Mouse (Mus musculus) bone marrow macrophage, adult 2 months (primary cell): ENCODE results near the gene C1galt1. TPM values are rescaled to one million over a fixed set of nuclear protein-coding genes. Genes with fewer than 3 reads are reported as not detected.
A peak's percentile ranks its signal among the peaks of the same experiment; 100 is the strongest.

ENCODE experiments used
- H3K27ac ChIP-seq: 2 replicates; pipeline ENCODE4 v1.5.1; 2012; ENCODE audit warnings: low read depth, low read length; ENCODE audit not compliant: insufficient read depth
- H3K4me1 ChIP-seq: 2 replicates; pipeline ENCODE4 v1.6.1; 2012; ENCODE audit warnings: low read length; ENCODE audit not compliant: control insufficient read depth, insufficient read depth
- H3K4me3 ChIP-seq: 2 replicates; pipeline ENCODE4 v1.5.1; 2012; ENCODE audit warnings: mild to moderate bottlenecking, low read length, moderate library complexity; ENCODE audit not compliant: insufficient read depth
- CTCF ChIP-seq: IDR thresholded peaks from 2 replicates; pipeline ENCODE4 v1.5.1; 2012; ENCODE audit warnings: low read depth, mild to moderate bottlenecking, low read length, moderate library complexity
- POLR2A ChIP-seq: IDR thresholded peaks from 2 replicates; pipeline ENCODE4 v1.6.1; 2012; ENCODE audit warnings: mild to moderate bottlenecking, low read depth, low read length, borderline replicate concordance
- polyA plus RNA-seq: library from polyadenylated mRNA; stranded (reverse); fragments of >200 nt; gene quantifications from 2 replicates; pipeline ENCODE4 v1.2.4, GENCODE M21; 2012; ENCODE audit not compliant: missing spikeins, insufficient read depth, insufficient read length

The C1galt1 gene
- polyA plus RNA-seq, 1 experiment: 14.2 TPM

- TF ChIP-seq CTCF: no peak
- peaks cover 16% of the 10 kb centered on the region for H3K4me1 ChIP-seq
- no peak overlapping the region for H3K27ac ChIP-seq
- peak overlapping the region; percentile 72 for H3K4me3 ChIP-seq
Measured at GRCm38 (mm10) chr6:7844412-7844801, 235 bp upstream of the C1galt1 start.

GRCm38 (mm10) chr6:7845680-7846017, 1.0 kb downstream of the C1galt1 start:
- Histone ChIP-seq H3K27ac (no peak overlapping the region), H3K4me1 (peaks cover 16% of the 10 kb centered on the region), H3K4me3 (peak overlapping the region; percentile 72)
- no peak for TF ChIP-seq CTCF
- no peak for TF ChIP-seq POLR2A

DNA sequence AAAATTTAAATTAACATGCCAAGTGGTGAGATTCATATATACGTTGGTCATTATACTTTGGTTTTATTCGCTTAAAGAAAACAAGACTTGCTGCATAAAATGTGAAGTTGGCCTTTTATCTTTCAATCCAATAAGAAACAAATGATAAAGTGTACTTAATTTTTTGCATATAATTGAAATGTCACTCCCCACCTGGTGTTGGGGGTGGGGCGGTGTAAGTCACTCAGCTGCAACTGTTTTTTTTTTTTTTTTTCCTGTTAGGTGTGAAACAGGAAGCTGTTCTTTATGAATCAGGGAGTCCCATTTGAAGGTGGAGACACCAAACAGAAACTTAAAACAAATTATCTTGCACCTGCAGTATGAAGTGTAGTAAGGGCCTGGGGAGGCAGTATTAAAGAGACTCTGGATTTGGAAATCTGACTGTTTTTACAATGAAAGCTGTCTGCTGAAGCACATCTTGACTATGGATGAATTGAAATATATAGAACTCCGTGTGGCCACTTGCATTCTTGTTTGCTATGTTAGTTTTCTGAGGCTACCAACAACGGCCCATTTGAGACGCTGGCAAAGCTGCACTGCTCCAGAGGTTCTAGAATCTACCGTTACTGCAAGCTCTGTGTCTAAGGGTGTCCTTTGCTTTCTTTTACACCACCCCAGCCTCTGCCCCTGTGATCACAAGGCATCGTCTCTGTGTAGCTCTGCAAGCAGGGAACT, 2.2 kb downstream of the C1galt1 start:
- Histone ChIP-seq H3K4me3 (no peak overlapping the region), H3K27ac (no peak overlapping the region)

GRCm38 (mm10) chr6:7847890-7848508, 3.4 kb downstream of the C1galt1 start:
- Histone ChIP-seq H3K4me1 (peaks cover 16% of the 10 kb centered on the region), H3K4me3 (no peak overlapping the region), H3K27ac (no peak overlapping the region)
- TF ChIP-seq POLR2A (no peak), CTCF (no peak)

More for the DNA sequence above, 2.2 kb downstream of the C1galt1 start:
- TF ChIP-seq POLR2A (no peak), CTCF (no peak)
- H3K4me1 ChIP-seq: peaks cover 16% of the 10 kb centered on the region

DNA sequence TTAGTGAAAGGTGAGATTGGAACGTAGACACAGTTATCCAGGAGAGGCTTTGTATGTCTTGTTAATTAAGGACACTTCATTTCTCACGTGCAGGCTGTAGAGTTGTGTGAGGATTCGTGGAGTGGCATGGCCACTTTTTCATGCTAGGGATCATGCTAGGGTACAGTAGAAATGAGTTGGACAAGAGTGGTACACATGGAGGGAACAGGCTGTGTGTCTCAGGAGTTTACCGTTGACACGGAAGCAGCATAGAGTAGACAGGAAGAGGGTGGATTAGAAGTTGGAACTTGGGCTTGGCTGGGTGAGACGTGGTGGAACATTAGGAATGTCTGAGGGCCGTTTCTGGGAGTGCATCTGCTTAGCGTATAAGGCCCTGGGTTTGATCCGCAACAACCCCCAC, 4.1 kb downstream of the C1galt1 start:
- no peak overlapping the region for H3K27ac ChIP-seq
- TF ChIP-seq POLR2A: no peak
- H3K4me1 ChIP-seq: peaks cover 16% of the 10 kb centered on the region
- H3K4me3 ChIP-seq: no peak overlapping the region

- no peak for TF ChIP-seq CTCF
- TF ChIP-seq POLR2A: no peak
- no peak overlapping the region for H3K27ac ChIP-seq
- no peak overlapping the region for H3K4me3 ChIP-seq
- H3K4me1 ChIP-seq: peaks cover 16% of the 10 kb centered on the region
Measured at GRCm38 (mm10) chr6:7851036-7851435, 6.4 kb downstream of the C1galt1 start.

- no peak overlapping the region for H3K4me3 ChIP-seq
- TF ChIP-seq POLR2A (no peak), CTCF (no peak)
- H3K27ac ChIP-seq: no peak overlapping the region
- H3K4me1 ChIP-seq: peaks cover 6% of the 10 kb centered on the region
Measured at GRCm38 (mm10) chr6:7852919-7853318, 8.3 kb downstream of the C1galt1 start.

DNA sequence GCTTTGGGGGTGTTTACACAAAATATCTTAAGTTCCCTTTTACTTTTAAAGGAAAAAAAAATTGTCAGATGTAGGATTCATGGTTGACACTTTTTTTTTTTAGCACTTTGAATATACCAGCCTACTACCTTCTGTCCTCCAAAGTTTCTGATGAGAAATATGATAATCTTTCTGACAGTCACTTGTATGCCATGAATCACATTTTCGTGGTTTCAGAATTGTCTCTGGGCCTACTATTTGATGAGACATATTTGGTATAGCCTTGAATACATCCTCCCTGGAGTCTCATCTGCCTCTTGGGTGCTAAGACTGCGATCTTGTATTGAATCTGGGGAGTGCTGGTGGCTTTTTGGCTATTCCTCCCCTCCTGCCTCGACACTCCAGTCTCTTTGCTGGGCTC, 8.8 kb downstream of the C1galt1 start:
- no peak overlapping the region for H3K4me3 ChIP-seq
- H3K4me1 ChIP-seq: peaks cover 3% of the 10 kb centered on the region; the same call in 1 of the 2 replicates
- no peak for TF ChIP-seq CTCF
- TF ChIP-seq POLR2A: no peak
- H3K27ac ChIP-seq: no peak overlapping the region

- H3K4me1 ChIP-seq: peaks cover 3% of the 10 kb centered on the region; the same call in 1 of the 2 replicates
- TF ChIP-seq POLR2A (no peak), CTCF (no peak)
- no peak overlapping the region for H3K4me3 ChIP-seq
- H3K27ac ChIP-seq: no peak overlapping the region
Measured at GRCm38 (mm10) chr6:7856682-7857290, 12.1 kb downstream of the C1galt1 start.

GRCm38 (mm10) chr6:7857356-7858247, 13.0 kb downstream of the C1galt1 start:
- no peak overlapping the region for H3K27ac ChIP-seq
- H3K4me1 ChIP-seq: peaks cover 3% of the 10 kb centered on the region; the same call in 1 of the 2 replicates
- no peak for TF ChIP-seq CTCF
- no peak for TF ChIP-seq POLR2A
- no peak overlapping the region for H3K4me3 ChIP-seq
